Mouse (Mus musculus) layer of hippocampus, adult 18-20 months (tissue): Measurements from ENCODE around the gene Nckap1. TPM values are rescaled to one million over a fixed set of nuclear protein-coding genes. Genes with fewer than 3 reads are reported as not detected.

Experiments used
- DNase-seq, 2 experiments: peaks; one replicate each; pipeline ENCODE4 v3.0.0; 2022; ENCODE audit warnings: low spot score in 2 of 2
- long read RNA-seq: library from polyadenylated mRNA; stranded (forward); transcript quantifications from one replicate; pipeline ENCODE4 v2.0.0, GENCODE M21; 2021
- total RNA-seq, 2 experiments: library from RNA; stranded (reverse); gene quantifications; 2 replicates each; pipeline ENCODE4 v1.2.3; 2021

Gene Nckap1
- 100 to 1,000 TPM; 508 to 535 TPM for total RNA-seq
- long read RNA-seq, full-length matches to known transcripts = 484 of 584 reads
- long read RNA-seq, partial matches to known transcripts = 42 of 584 reads
- long read RNA-seq, other reads (novel, unspliced or antisense) = 58 of 584 reads

DNA sequence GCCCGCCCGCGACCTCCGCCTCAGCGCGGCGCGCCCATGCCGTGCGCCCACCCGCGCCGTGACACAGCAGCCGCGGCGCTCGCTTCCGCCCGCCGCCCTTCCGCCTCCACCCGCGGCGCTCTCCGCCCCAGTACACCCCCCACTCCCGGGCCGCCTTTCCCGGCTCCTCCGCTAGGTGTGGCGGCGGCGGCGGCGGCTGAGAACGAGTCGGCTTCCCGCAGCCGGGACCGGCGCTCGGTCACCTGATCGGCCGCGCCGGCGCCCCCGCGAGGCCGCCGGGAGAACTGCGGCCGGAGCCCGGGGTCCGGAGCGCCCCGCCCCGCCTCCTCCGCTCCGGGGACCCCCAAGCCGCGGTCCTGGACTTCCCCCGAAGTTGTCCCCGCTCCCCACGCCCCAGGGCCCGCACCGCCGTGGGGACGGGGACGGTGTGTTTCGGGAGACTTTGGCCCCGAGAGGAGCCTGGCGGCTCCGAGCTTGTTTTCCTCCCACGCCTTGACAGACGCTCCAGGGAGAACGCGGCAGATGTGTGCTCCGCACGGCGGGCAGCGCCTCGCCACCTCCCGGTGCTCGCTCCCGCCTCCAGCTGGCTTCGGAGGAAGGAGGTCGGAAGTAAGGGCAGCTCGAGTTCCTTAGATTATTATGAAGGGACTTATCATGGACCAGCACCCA, at the start of gene Nckap1:
Gene Nckap1 (minus strand): TSS at position 338 of the 669 bp plus-strand sequence.
- DNase-seq = peak; percentile 83 to 89

DNA sequence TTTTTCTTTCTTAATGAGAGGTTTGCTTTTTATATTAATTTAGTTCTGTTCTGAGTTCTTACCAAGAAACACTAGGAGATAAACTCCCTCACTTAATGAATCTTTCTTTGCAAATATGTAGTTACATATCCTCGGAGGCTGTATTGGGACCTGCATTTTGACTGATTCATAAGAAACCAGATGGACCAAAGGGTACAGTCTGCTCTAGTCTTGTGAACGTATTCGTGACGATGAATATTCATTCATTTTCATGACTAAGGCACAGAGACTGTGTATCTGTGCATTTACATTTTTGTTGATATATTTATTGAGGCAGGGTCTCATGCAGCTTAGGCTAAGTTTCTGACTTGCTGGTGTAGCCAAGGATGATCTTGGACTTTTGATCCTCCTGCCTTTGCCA, 43.3 kb upstream of the Nckap1 start:
- DNase-seq = peak in 1 of 2 experiments; percentile 59

DNA sequence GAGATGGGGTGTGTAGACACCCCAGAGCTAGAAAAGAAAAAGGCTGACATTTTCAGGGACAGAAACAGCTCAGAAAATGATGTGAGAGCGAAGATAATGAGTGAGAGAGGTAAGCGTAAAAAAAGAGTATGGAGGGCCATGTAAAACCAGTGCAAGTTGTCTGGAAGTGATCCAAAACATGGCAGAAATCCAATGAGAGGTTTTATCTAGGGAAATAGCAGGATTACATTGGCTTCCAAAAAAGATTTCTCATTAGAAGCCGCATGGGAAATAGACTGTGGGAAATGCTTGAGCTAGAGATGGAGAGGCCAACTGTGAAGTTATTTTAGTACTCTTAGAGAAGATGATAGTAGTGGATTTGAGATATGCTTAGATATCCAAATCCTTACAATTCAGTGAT, 40.7 kb upstream of the Nckap1 start:
- no peak for DNase-seq

DNA sequence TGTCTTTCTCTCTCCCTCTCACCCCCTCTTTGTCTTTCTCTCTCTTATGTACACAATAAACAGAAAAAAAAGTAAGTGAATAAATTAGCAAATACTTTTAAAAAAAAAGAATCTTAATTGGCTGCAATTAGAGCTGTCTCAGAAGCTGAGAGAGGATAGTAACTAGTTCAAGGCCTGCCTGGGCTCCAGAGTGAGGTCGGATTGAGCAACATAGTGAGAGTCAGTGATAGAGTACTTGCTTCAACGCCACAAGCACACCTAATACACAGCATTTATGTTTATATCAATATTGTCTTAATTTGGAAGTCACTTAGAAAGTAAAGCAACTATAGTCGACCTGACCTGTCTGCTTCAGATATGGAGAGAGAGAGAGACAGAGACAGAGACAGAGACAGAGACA, 37.8 kb upstream of the Nckap1 start:
- no peak for DNase-seq

DNA sequence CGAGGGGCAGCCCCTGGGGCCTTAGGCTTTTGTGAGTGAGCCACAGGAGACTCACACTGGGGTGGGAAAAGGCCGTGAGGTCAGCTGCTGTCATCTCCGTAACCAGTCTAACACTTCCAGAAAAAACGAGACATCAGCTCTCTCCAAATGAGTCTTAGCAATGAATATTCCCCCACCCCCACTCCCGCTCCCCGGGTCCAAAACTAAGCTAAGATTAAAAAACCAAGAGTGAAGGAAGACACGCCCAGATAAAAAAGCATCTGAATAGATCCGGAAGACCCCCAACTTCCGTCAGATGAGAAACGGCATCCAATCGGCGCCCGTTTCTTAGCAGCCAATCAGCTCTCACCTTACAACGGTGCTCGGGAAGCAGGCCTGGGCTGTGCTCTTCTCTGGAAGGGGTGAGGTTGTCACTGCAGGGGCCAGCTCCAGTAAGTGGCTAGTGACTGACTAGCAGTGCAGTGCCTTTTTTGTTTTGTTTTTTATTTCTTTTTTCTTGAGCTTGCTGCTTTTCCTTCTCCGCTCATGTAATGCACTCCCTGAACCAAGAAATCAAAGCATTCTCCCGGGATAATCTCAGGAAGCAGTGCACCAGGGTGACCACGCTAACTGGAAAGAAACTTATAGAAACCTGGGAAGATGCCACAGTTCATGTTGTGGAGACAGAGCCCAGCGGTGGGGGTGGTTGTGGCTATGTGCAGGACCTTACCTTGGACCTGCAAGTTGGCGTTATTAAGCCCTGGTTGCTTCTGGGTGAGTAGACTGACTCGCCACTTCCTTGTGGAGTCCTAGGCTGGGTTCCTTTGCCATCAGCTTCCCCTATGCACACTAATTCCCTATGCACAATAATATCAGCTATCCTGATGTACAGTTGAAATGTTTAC, 35.9 kb upstream of the Nckap1 start, which contains the start of the genes Dusp19 and Nup35:
Gene Dusp19 (plus strand): TSS at position 192 of the 884 bp plus-strand sequence.
Gene Nup35 (plus strand): TSS at position 383 of the 884 bp plus-strand sequence.
- DNase-seq = peak; percentile 92 to 99

DNA sequence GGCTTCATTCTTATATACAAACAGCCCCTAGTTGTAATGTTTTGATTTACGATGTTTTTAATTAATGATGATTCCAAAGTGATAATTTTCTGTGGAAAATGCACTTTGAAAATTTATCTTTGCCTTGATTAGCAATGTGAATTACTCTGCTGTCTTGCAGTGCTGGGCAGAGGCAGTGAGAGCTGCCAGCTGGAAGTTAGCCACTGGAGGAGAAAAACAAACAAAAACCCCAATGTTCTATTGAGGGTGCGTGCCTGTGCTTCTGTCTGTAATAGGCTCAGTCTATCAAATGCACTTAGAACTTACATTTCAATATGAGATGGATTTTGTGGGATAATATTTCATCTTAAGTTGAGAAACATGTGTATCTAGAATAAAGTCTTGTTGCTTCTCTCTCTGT, 31.6 kb upstream of the Nckap1 start:
- peak in 1 of 2 experiments; percentile 80 for DNase-seq

DNA sequence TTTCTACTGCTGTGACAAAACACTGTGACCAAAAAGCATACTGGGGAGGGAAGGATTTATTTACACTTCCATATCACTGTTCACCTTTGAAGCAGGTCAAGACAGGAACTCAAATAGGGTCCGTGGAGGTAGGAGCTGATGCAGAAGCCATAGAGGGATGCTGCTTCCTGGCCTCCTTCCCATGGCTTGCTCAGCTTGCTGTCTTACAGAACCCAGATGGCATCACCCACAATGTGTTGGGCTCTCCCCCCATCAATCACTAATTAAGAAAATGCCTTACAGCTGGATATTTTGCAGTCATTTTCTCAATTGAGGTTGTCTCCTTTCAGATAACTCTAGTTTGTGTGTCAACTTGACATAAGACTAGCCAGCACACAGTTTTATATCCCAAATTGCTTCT, 31.1 kb upstream of the Nckap1 start:
- DNase-seq = peak in 1 of 2 experiments; percentile 59

DNA sequence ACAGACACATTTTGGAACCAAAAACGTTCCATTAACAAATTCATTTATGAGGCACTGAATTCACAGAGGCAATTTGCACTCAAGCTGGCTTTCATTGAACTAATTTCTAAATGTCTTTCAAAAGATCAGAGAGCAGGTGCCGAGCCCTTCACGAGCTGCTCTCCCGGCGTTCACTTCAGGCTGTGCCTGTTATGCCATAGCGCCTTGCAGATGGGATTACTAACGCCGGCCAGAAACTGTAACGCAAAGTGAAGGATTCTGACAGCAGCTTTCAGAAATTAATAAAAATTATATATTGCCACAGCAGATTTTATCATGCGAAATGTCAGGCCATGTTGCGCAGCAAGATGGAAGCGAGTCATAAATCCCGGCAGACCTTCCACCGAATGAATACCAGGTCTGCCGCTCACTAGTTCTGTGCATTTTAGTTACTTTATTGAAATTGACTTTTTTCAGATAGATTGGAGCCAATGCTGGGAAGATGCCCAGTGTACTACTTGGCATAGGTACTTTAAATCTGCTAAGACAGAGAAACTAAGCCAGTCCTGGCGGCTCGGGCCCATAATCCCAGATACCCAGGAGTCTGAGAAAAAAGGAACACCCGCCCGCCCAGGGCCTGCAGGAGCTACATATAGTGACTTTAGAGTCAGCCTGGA, 22.7 kb upstream of the Nckap1 start:
- DNase-seq = peak in 1 of 2 experiments; percentile 70

DNA sequence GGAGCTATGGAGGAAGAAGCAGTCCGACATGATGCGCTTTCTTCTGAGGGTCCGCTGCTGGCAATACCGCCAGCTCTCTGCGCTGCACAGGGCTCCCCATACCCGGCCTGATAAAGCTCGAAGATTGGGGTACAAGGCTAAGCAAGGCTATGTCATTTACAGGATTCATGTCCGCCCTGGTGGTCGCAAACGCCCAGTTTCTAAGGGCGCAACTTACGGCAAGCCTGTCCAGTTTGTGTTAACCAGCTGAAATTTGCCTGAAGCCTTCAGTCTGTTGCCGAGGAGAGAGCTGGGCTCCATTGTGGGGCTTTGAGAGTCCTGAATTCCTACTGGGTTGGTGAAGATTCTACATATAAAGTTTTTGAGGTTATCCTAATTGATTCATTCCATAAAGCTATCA, 21.6 kb upstream of the Nckap1 start:
- no peak for DNase-seq

DNA sequence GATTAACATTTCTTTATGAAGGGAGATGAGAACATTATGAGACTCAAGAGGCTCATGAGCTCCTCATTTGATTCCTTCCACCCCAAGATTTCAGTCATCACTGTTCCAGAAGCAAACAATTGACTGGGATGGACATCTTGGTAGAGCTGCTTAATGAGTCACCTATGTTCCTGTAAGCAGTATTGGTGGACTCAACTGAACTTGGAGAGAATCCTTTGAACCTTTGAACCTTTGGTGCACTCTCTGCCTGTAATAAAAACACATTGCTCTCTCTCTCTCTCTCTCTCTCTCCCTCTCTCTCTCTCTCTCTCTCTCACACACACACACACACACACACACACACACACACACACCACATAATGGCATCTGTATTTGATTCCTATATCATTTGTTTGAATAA, 19.4 kb upstream of the Nckap1 start:
- DNase-seq = no peak

DNA sequence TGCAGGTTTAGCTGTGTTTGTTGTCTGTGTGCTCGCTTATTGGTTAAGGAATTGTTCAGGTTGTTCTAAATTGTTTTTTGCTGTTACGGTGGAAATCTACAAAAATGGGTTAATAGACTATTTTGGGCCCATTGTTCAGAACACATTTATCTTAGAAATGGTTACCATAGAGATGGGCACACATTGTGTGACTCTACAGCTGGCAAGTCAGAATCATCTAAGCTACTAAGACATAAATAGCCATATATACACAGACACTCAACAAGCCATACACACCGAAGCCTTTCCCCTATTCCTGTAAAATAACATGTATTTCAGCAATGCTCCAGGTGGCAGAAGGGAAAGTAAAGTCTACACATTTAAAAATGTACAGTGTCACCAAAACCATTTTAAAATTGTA, 18.7 kb upstream of the Nckap1 start:
- peak in 1 of 2 experiments; percentile 68 for DNase-seq

DNA sequence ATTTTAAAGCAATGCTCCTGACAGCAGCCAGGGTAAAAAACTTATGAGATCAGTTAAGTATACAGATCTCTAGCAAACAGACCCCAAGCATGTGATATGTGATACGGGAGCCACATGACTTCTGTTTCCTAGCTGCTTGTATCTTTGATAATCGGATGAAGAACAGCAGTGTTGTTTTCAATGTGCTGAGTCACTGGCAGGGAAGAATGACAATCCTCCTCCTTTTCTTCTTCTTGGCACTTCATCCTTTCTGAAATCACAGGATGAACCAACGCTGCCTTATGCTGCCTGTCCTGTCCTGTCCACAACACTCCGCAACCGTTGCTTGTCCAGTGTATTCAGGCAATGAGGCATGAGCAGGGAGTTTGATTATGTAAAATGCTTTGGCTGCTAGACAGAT, 15.8 kb upstream of the Nckap1 start:
- DNase-seq = peak; percentile 51 to 67

DNA sequence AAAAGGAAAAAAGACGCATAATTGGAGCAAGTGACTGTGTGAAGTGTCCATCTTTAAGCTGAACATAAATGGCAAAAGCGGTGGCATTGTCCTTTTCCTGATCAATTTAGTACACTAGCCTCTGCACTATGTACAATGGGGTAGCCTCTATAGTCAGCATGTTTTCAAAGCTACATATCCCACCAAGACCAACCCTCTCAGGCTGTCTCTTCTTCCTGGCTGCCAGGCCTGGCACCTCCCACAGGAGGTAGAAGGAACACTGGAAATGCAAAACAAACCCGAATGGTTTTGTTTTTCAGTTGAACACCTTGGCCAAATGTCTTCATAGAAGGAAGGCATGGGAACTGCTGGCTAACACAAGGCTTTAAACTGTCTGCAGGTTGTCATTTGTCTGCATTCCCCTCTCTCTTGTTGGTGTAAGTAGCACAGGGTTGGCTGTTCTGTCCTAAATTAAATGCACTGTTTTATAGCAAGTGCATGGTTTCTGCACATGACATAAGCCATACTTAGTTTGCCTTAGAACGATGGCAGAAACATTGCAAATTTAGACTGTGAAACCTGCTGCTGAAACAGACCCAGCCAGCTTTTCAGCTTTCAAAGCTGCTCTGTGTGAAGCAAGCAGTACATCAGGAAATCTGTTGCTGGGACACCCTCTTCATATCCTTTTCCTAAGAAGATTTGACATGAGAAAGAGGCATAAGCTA, 13.2 kb upstream of the Nckap1 start:
- peak; percentile 67 to 81 for DNase-seq

DNA sequence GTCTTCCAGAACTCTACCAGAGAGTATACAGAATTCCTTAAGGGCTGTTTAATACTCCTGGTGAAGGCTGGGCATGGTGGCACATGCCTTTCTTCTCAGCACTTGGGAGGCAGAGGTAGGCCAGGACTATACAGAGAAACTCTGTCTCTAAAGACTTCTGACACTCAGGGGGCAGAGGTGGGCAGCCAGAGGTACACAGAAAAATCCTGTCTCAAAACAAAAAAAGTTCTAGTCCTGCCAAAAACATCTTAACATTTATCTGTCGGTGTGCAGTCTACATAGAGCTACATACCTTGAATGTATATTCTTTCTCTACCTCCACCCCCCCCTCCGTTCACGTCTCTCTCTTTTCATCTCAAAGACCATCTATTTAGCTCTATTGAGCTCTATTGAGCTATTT, 1.2 kb upstream of the Nckap1 start:
- no peak for DNase-seq

DNA sequence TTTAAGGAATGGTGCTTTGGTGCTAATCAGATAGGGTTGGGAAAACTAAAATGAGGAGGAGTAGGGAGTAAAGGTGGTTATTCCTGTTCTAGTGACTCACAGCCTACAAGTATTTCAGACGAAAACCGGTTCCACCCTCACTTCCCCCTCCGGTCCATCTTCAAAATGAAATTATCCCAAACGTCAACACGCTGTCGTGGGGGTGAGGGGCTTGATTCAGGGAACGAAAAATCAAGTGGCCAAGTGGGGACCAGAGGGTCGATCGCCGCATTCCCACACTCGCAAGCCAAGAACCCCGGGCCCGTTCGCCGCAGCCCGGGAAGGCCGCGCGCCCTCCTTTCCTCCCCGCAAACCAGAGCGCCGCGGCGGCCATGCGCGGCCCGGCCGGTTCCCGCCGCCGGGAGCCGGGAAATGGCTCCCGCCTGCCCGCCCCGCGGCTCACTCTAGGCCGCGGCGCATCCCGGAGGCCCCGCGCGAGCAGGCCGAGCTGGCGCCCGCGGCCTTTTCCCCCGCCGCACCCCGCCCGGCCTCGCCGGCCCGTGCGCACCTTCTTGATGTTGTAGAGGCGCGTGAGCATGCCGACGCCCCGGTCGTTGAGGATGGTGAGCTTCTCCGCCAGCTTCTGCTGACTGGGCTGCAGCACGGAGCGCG, 744 bp downstream of the Nckap1 start:
- no peak for DNase-seq

DNA sequence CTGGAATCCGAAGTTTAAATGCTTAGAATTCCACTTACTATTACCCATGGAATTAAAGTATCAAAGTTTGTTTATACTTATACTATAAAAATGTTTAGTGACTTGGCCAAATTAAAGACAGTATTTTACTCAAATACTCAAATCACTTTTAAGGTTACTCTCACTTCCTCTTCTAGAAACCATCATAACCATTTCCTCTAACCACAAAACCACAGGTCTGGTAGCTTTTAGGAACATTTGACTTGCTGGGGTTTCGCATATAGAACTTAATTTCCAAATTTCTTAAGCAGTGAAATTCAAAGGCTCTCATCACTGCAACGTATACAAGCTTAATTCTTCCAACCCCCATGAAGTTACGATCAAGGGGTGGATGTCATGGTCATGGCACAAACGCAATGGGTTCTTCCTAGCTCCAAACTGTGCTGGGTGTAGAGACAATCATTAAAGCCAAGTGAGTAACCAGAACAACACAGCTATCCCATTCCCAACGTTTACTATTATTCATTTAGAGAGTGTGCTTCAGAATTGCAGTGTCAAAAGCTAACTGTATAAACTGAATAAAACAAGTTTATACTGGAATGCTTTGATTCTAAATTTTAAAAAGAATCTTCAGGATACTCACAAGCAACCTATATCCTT, 1.8 kb downstream of the Nckap1 start:
- DNase-seq = no peak

DNA sequence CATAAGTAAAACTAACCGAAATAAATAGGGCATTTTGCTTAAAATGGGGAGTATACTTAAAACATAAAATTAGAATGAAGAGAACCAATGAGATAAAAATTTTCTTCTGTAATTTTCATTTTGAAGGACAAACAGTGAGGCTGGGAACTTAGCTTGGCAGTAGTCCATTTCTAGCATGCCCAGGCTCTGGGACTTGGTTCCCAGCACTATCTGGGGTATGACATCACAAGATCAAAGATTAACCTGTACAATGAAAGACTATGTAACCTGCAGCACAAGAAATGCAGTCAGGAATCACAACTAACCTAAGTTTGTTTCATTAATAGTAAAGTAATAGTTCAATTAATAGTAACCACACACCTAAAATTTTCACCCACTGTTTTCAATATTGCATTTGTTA, 3.9 kb downstream of the Nckap1 start:
- DNase-seq = no peak

DNA sequence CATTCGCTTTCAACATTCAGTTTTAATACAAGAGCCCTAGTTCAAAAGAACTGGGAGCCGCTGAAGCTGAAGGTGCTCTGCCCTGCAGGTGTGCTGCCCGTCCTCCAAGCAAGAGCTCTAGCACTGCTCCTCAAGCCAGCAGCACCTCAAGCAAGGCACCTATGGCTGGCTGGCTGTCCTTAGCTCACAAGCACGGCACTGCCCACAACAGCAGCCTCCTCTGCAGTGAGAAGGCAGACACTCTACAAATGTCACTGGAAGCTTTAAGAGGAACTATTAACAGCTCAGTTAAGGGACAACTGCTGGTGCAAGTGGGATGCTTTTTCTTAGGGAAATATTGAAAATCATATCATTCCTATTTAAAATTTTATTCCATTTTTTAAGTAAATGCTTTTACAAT, 10.5 kb downstream of the Nckap1 start:
- DNase-seq = no peak

DNA sequence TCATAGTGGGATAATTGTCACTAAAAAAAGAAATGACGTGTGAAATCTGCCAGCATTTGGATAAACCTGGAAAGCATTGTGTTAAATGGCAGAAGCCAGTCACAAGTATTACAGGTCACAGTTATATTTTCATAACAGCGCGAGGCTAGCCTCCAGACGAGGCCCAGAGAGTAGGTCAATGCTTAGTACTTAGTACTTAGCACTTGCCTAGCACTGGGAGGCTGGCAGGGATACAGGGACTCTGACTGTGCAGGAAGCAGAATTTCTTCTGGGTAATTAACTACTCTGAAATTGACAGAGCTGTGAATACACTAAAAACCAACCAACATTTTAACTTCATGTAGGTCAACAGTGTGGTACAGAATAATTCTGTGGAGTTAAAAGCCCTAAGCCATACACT, 13.8 kb downstream of the Nckap1 start:
- no peak for DNase-seq

DNA sequence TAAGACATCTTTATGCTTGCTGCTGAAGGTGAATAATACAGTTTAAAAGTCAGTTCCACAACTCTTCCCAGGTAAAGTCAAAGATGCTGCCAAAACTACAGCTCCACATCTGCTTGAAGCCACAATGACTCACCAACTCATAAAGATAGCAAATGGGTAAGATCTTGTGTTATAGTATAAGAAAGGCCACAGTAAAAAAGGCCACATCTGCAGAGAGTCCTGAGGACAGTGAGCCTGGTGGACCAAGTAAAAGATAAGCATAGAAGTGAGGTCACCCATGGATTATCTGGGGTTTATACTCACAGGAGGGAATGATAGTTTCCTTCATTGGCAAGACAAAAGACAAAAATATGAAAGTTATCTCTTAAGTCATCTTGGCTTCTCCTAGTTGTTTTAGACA, 18.9 kb downstream of the Nckap1 start:
- DNase-seq = no peak
